Mouse (Mus musculus): ENCODE data around the gene Runx3. TPM values are rescaled to one million over a fixed set of nuclear protein-coding genes. Genes with fewer than 3 reads are reported as not detected.

Gene Runx3
- total RNA-seq (2022), result under 1 TPM; 0.35 to 0.69 (median 0.49) TPM

GRCm38 (mm10) chr4:135120342-135121100 is at the start of gene Runx3:
Runx3 (plus strand) TSS chr4:135120652.
- no peak for DNase-seq (ENCODE audit: low spot score)

DNA sequence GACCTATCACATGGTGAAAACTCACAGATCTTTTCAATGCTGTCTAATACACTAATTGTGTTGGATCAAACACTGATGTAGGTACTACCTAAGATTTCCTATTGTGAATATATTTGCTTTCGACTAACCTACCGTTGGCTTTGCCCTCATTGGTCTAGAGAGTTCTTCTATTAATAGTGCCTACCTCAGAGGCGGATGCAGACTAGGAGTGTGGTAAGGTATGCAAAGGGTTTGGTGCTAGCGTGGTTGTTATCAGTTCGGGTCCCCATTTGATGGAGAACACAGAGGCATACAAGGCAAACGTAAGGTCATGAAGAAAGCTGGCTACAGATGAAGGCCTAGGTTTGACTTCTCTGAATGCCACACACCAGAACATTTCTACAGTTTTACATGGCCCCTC is 47.8 kb upstream of the Runx3 start:
- no peak for DNase-seq (ENCODE audit: low spot score)

DNA sequence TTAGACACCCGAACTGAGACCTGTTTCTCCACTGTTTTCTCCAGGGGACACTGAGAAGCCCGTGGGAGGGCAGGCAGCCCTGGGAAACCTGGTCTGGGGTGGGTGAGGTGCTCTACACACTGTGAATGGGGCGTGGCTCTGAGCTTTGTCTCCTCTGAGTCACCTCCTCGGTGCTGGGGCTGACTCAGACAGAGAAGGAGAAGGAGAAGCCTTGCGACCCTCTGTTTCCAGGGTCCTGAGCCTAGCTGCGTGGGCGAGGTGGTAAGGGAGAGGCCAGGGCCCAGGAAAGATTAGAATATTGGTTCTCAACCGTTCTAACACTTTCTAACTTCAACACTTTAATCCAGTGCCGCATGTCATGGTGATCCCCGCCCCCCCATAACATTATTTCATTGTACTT is 46.9 kb upstream of the Runx3 start:
- no peak for DNase-seq (ENCODE audit: low spot score)

DNA sequence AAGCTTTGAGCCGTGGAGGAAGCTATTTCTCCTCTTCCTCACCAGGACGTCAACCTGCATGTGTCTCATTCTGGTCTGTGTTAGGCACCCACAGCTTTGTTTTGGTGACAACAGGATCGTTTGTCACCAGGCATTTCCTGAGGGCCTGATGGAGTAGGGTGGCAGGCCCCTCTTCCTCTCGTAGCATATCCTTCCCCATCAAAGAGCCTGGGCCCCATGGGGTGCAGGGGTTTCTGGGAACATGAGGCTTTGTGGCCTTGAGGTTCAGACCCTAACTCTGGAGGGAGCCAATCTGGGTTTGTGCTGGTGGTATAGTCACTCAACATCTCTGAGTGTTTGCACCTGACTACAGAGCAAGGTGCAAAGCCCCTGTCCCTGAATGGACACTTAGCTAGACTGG is 45.8 kb upstream of the Runx3 start:
- DNase-seq (ENCODE audit: low spot score), result no peak

GRCm38 (mm10) chr4:135075360-135075759 is 45.1 kb upstream of the Runx3 start:
- DNase-seq (ENCODE audit: low spot score), result no peak

DNA sequence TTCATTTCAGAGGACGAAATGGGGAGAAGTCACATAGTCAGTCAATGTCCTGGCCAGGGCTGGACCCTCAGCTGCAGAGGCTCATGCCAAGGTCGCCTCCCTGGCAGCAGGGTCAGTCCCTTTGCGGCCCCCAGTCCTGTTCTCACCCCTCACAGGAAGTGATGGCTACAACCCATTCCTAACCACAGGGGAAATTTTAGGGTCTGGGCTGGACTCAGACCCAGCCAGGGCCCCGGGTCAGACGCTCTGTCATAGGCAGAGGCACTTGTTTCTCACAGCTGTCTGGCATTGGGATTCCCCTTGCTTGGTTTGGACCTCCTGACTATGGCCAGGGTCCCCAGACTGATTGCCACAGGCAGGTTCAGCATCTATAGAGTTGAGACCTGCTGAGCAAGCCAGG is 43.8 kb upstream of the Runx3 start:
- no peak for DNase-seq (ENCODE audit: low spot score)

DNA sequence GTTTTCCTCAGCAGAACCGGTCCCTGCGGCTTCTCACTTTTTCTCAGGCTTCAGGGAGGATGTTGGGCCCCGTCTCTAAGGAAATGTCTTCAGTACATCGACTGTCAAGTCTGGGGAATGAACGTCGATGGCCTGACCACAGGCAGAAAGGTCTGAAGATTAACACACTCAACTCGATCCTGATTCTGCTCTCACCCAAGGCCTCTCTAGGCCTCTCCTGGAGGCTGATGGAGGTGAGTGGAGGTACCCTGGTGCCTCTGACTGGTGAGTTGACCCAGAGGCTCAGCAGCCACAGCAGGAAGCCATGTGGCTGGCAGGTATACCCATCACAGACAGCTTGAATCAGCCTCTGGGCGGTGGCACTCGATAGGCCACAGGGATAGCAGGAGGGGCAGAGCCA is 43.3 kb upstream of the Runx3 start:
- no peak for DNase-seq (ENCODE audit: low spot score)

DNA sequence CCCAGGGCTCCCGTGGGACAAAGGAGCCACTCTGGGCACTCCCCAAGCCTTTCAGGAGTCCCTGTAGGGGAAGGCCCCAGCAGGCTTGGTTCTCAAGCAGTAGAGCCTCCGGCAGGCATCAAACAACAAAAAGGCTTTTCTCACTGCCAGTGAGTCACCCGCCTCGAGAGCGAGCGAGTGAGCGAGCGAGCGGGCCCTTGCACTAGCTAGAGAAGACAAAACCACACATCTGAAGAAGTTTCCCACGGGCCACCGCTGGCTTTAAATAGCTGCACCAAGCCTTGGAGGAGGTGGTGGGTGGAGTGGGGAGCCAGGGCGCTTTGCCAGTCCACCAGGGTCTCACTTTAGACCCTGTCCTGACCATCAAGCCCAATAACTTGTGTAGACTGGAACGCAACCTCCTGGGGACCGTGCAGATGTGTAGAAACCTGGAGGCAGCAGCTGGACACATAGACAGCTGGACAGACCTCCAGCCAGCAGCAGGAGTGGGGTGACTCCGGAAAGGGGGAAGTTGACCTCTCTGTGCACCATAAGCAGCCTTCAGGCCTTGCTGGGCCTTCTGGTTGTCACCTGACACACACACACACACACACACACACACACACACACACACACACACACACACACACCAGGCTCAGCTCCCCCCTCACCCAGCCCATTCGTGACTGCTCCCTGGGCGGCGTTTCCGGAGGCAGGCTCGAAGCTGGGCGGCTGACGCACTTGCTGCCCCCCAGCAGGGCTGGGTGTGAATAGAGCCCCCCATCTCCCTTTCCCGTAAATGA is 40.4 kb upstream of the Runx3 start:
- no peak for DNase-seq (ENCODE audit: low spot score)

GRCm38 (mm10) chr4:135080641-135080920 is 39.9 kb upstream of the Runx3 start:
- no peak for DNase-seq (ENCODE audit: low spot score)

DNA sequence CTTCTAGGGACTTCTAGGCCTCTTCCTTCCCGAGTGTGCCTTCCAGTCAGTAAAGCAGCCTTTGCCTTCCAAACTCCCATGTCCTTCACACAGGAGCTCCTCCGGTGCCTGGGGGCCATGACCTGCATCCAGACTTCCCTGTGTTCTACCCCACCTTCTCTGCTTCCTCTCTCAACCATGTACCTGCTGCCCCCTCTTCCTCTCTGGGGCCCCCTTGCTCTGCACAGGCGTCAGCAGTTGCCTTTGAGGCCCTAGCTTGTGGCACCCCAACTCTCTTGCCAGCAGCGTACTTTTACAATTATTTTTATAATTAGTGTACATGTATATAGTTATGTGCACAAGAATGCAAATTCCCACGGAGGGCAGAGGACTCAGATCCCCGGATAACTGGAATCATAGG is 37.4 kb upstream of the Runx3 start:
- DNase-seq (ENCODE audit: low spot score), result no peak

- no peak for DNase-seq (ENCODE audit: low spot score)
Measured at GRCm38 (mm10) chr4:135085077-135085853, 35.2 kb upstream of the Runx3 start.

- DNase-seq (ENCODE audit: low spot score), result no peak
Measured at GRCm38 (mm10) chr4:135090613-135091012, 29.8 kb upstream of the Runx3 start.

GRCm38 (mm10) chr4:135092871-135093270 is 27.6 kb upstream of the Runx3 start:
- no peak for DNase-seq (ENCODE audit: low spot score)

DNA sequence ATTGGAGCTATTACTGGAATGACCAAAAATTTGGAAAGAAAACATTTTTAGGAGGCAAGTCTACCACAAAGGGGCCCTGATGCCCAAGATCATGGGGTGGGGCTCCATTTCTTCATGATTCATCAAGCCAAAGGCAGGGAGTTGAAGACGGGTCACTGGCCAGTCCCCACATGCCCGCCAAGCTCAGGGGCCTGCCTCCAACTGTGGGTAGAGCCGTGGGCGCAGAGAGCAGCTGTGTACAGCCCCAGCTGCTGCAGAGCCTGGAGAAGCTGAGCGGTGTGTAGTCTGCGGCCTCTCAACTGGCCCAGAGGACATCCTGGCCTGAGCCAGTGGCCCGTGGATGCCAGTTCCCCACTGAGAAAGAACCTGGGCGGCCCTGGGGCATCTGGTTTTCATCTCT is 24.8 kb upstream of the Runx3 start:
- DNase-seq (ENCODE audit: low spot score), result no peak

DNA sequence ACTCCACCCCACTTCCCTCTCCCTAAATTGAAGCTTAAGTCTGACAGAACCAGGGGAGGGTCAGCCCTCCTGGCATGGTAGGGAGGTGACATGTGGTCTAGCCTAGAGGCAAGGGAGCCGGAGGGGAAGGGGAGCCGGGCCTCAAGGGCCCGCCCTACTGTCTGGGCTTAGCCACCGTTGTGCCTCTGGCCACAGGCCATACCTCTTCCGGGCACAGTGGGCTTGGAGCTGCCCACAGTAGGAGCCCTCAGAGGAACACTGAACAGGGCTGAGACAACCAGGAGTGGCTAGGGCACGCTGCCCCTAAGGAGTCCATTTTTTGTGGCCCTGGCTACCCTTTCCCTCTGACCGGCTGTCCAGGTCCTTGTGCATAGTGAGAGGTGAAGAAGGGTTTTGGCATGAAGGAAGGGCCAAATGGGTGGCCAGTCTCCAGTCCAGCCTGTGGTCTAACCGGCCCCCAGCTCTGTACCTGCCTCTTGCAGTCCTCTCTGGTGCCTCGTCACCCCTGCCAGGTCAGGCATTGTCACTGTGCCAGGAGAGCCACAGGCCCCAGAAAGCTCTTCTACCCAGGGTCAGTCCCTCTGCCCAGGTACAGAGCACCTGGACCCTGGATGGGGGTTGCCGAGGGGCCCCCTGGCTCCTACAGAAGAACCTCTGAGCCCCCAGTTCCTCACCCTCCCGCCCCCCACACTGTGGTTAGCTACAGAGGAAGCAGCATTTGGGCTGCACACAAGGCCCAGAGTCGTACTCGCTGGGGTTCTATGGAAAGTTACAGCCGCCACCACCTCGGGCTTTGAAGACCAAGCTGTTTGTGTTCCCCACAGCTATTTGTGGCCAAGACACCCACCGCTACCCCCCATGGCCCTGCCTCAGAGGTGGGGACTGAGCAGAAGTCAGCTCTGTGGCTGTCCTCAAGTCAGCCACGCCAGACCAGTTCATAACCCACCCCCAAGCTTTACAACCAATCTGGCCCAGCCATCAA is 22.3 kb upstream of the Runx3 start:
- DNase-seq (ENCODE audit: low spot score), result no peak

- DNase-seq (ENCODE audit: low spot score), result no peak
Measured at GRCm38 (mm10) chr4:135102019-135102740, 18.3 kb upstream of the Runx3 start.

DNA sequence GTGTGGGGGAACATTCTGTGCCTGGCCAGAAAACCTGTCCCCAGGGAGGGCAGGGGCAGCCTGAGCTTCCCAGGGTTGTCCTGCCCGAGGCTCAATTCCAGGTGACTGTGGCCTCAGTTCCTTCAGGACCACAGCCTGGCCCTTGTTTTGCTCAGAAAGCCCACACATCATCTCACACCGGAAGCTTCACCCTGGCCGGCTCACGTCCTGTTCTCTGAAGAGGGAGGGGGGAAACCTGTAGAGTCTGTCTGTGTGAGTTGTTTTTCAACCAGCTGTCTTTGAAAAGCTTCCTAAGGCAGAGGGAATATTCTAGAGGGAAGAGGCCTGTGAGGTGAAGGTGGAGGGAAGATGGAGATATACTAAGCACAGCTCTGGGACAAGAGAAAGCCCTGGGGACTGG is 17.7 kb upstream of the Runx3 start:
- DNase-seq (ENCODE audit: low spot score), result no peak

DNA sequence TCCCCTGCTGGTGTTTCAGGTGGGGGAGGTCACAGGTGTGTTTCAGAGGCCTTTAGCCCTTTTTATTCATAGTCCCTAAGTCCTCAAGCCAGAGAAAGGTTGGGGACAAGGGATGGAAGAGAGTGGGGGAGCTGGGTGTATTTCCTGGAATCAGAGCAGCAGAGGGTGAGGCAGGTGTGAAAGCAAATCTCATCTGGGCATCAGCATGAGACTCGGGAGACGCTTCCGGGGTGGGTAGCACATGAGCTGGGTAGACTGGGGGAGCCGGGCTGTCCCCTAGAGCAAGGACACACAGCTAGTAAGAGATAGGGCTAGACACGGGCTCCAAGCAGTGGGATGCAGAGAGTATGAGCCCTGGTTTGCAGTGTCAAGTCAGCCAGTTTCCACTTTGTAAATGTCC is 16.7 kb upstream of the Runx3 start:
- no peak for DNase-seq (ENCODE audit: low spot score)

- DNase-seq (ENCODE audit: low spot score), result no peak
Measured at GRCm38 (mm10) chr4:135106968-135107367, 13.5 kb upstream of the Runx3 start.

DNA sequence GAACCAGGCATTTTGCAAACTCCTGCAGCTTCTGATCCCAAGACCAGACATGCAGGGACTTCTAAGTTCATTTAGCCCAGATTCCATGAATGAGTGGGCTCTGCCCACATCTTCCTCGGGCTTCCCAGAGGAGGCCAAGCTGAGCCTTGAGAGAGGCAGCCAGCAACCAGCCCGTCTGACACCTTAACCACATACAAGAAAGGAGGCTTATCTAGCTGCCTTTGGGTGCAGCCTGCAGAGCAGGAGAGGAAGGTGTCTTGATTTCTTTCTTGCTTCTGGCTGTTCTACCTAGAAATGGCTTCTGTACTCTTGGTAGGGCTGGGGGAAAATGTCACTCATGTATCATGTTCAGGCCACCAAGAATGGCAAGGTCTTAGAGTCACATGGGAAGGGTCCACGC is 11.8 kb upstream of the Runx3 start:
- no peak for DNase-seq (ENCODE audit: low spot score)

DNA sequence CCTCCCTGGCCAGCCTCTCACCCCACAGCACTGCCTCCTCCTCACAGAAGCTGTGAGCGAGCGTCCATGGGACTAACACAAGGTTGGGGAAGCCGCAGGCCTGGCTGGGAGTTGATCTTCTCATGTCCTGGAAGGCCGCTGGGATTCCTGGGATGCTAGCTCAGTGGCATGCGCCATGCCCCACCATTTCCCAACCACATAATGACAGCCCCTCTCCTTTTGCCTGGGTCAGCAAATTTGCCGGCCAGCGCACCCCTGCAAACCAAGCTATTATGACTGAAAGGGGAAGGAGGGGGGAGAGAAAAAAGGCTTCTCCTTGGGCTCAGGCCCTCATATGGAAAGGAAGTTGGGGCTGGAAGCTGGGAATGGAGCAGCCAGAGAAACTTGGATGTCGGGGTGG is 6.8 kb upstream of the Runx3 start:
- no peak for DNase-seq (ENCODE audit: low spot score)

Measured in heart, adult 8-10 months (tissue).